Comparison of ENCODE assay signal across 11 mouse cellular contexts in genomic region chr17:33844196-33844595, GRCm38 (mm10). TPM values are rescaled to one million over a fixed set of nuclear protein-coding genes. Genes with fewer than 3 reads are reported as not detected.
DNase-seq lines count a peak whose midpoint lies in the region; ATAC-seq and TF ChIP-seq lines count a peak whose summit lies in the region.
"Had no signal": no experiment of that assay in that cellular context is flagged by ENCODE, and none has a peak within 500 bp of the region (broad histone marks: within the 10 kb centered on the region; RNA-seq: fewer than 3 reads in every experiment).

No protein-coding gene starts in this region.

- peaks cover 11% of the 10 kb centered on the region for H3K4me1 ChIP-seq in heart, embryonic 11.5 days (ENCODE audit: control insufficient read depth, insufficient read depth, low read length)
- H3K4me1 ChIP-seq in stomach, embryonic 14.5 days (ENCODE audit: control insufficient read depth, insufficient read depth, low read length) = peaks cover 4% of the 10 kb centered on the region; the same call in 1 of the 2 replicates
- H3K4me1 ChIP-seq in stomach, postnatal 0 days (replicated peaks; ENCODE audit: control insufficient read depth, insufficient read depth) = no peaks in the 10 kb centered on the region
- peaks cover 12% of the 10 kb centered on the region for H3K4me1 ChIP-seq in limb, embryonic 15.5 days

- ATAC-seq in heart, embryonic 11.5 days (replicated peaks; ENCODE audit: insufficient number of reproducible peaks, low FRiP score, low TSS enrichment) = no peak
- no peak for ATAC-seq in stomach, embryonic 14.5 days (ENCODE audit: insufficient number of reproducible peaks, insufficient read depth, low FRiP score, low read depth)
- no peak for ATAC-seq in stomach, postnatal 0 days (ENCODE audit: low FRiP score, low TSS enrichment)
- ATAC-seq in limb, embryonic 15.5 days (ENCODE audit: insufficient number of reproducible peaks, low FRiP score, low TSS enrichment, low read depth) = no peak

- no peak for DNase-seq in heart, postnatal 10 days
- DNase-seq in stomach, postnatal 0 days (ENCODE audit: low spot score) = no peak
- no peak for DNase-seq in embryo, embryonic 9.5 days (ENCODE audit: extremely low spot score)
- DNase-seq in gastrocnemius, postnatal 25 days = no peak
- DNase-seq in layer of hippocampus, adult 9-10 months (ENCODE audit: low spot score) = no peak
- DNase-seq: cerebellum, postnatal 36 days had no signal

- no peaks in the 10 kb centered on the region for H3K27me3 ChIP-seq in heart, embryonic 11.5 days (ENCODE audit: control insufficient read depth, insufficient read depth, low read length)
- no peaks in the 10 kb centered on the region for H3K27me3 ChIP-seq in stomach, embryonic 14.5 days (ENCODE audit: control insufficient read depth, insufficient read depth, low read length)
- no peaks in the 10 kb centered on the region for H3K27me3 ChIP-seq in stomach, postnatal 0 days (ENCODE audit: control insufficient read depth, insufficient read depth, low read length)
- H3K27me3 ChIP-seq in limb, embryonic 15.5 days = no peaks in the 10 kb centered on the region

- TF ChIP-seq CTCF in stomach, postnatal 0 days (IDR thresholded peaks at IDR 0.05; ENCODE audit: low read depth) = no peak

- WGBS in heart, embryonic 11.5 days (ENCODE audit: insufficient replicate concordance) = 79% methylated on average over 1 of the region's 1 CpGs
- WGBS in stomach, embryonic 14.5 days = 85% methylated on average over 1 of the region's 1 CpGs
- 67% methylated on average over 1 of the region's 1 CpGs for WGBS in stomach, postnatal 0 days
- 63% methylated on average over 1 of the region's 1 CpGs for WGBS in limb, embryonic 15.5 days

- no peak overlapping the region for H3K27ac ChIP-seq in heart, embryonic 11.5 days (ENCODE audit: low read depth, low read length)
- H3K27ac ChIP-seq in stomach, embryonic 14.5 days (ENCODE audit: low read length) = no peak overlapping the region
- no peak overlapping the region for H3K27ac ChIP-seq in stomach, postnatal 0 days (replicated peaks)
- H3K27ac ChIP-seq in limb, embryonic 15.5 days = no peak overlapping the region

- no peaks in the 10 kb centered on the region for H3K9me3 ChIP-seq in heart, embryonic 11.5 days (replicated peaks; ENCODE audit: control insufficient read depth, low read length)
- no peaks in the 10 kb centered on the region for H3K9me3 ChIP-seq in stomach, embryonic 14.5 days (ENCODE audit: control insufficient read depth, low read depth, low read length)
- no peaks in the 10 kb centered on the region for H3K9me3 ChIP-seq in stomach, postnatal 0 days (ENCODE audit: control insufficient read depth, low read length)
- no peaks in the 10 kb centered on the region for H3K9me3 ChIP-seq in limb, embryonic 15.5 days

- TF ChIP-seq EP300 in stomach, postnatal 0 days (optimal IDR thresholded peaks at IDR 0.05) = no peak

- H3K36me3 ChIP-seq in heart, embryonic 11.5 days (ENCODE audit: control insufficient read depth, insufficient read depth, low read length) = 0 out of 2 replicates have a peak, but pooled peaks cover 3% of the 10 kb centered on the region
- H3K36me3 ChIP-seq in stomach, embryonic 14.5 days (ENCODE audit: control insufficient read depth, insufficient read depth, low read length) = peaks cover 1% of the 10 kb centered on the region
- H3K36me3 ChIP-seq in stomach, postnatal 0 days (ENCODE audit: control insufficient read depth, insufficient read depth, low read length) = peaks cover 3% of the 10 kb centered on the region; the same call in 1 of the 2 replicates
- H3K36me3 ChIP-seq in limb, embryonic 15.5 days = peaks cover 25% of the 10 kb centered on the region

- H3K9ac ChIP-seq in heart, embryonic 11.5 days (ENCODE audit: low read depth, low read length) = 0 out of 2 replicates have a peak overlapping the region, but pooled peaks have one; percentile 17
- 0 out of 2 replicates have a peak overlapping the region, but pooled peaks have one; percentile 45 for H3K9ac ChIP-seq in stomach, embryonic 14.5 days (replicated peaks; ENCODE audit: low read depth, low read length)
- H3K9ac ChIP-seq in stomach, postnatal 0 days (ENCODE audit: low read length) = no peak overlapping the region
- H3K9ac ChIP-seq in limb, embryonic 15.5 days = peak overlapping the region; percentile 2; the same call in 1 of the 2 replicates

- peak overlapping the region; percentile 90; the same call in 1 of the 2 replicates for H3K4me2 ChIP-seq in heart, embryonic 11.5 days
- no peak overlapping the region for H3K4me2 ChIP-seq in stomach, embryonic 14.5 days (replicated peaks; ENCODE audit: low read depth, low read length)
- no peak overlapping the region for H3K4me2 ChIP-seq in stomach, postnatal 0 days (replicated peaks; ENCODE audit: low read depth)
- H3K4me2 ChIP-seq in limb, embryonic 15.5 days = no peak overlapping the region; the same call in 1 of the 2 replicates

- intact Hi-C loops in heart, postnatal 10 days (cut with DNase I) = no loop called here

- no peak overlapping the region for H3K4me3 ChIP-seq in heart, embryonic 11.5 days (ENCODE audit: low read depth, low read length)
- no peak overlapping the region for H3K4me3 ChIP-seq in stomach, embryonic 14.5 days (ENCODE audit: low read depth, low read length)
- H3K4me3 ChIP-seq in stomach, postnatal 0 days (ENCODE audit: low read depth, low read length) = no peak overlapping the region
- no peak overlapping the region for H3K4me3 ChIP-seq in limb, embryonic 15.5 days

RNA-seq across cellular contexts. Expression of gene Cd320, which starts 1.3 kb away (rescaled TPM):
- polyA plus RNA-seq in heart, embryonic 11.5 days (2014; fragmentation: Nextera tagmentation; extraction: Ambion mirVana) = 60.8 and 63.9 TPM in 2 replicates
- 10 to 100 TPM; 19.7 to 22.9 TPM for total RNA-seq in heart, postnatal 10 days (2021)
- polyA plus RNA-seq in stomach, embryonic 14.5 days (2014; fragmentation: Nextera tagmentation; extraction: Ambion mirVana) = 75.6 and 79.6 TPM in 2 replicates
- polyA plus RNA-seq in stomach, postnatal 0 days (2015; fragmentation: Nextera tagmentation; extraction: Ambion mirVana) = 32.7 and 38.2 TPM in 2 replicates
- polyA plus RNA-seq in limb, embryonic 15.5 days (2015; fragmentation: Nextera tagmentation; extraction: Ambion mirVana) = 53.1 and 54.8 TPM in 2 replicates
- 10 to 100 TPM; 15.6 to 20.7 TPM for total RNA-seq in gastrocnemius, postnatal 25 days (2021)

RNA-seq across cellular contexts. Expression of gene Ndufa7, which starts 19.8 kb away (rescaled TPM):
- polyA plus RNA-seq in heart, embryonic 11.5 days (2014; fragmentation: Nextera tagmentation; extraction: Ambion mirVana) = 457 and 481 TPM in 2 replicates
- total RNA-seq in heart, postnatal 10 days (2021) = 100 to 1,000 TPM; 499 to 513 TPM
- polyA plus RNA-seq in stomach, embryonic 14.5 days (2014; fragmentation: Nextera tagmentation; extraction: Ambion mirVana) = 471 and 592 TPM in 2 replicates
- polyA plus RNA-seq in stomach, postnatal 0 days (2015; fragmentation: Nextera tagmentation; extraction: Ambion mirVana) = 497 TPM in 2 replicates
- 404 and 428 TPM in 2 replicates for polyA plus RNA-seq in limb, embryonic 15.5 days (2015; fragmentation: Nextera tagmentation; extraction: Ambion mirVana)
- total RNA-seq in gastrocnemius, postnatal 25 days (2021) = 100 to 1,000 TPM; 326 to 339 TPM

RNA-seq across cellular contexts. Expression of gene Rps28, which starts 19.8 kb away (rescaled TPM):
- polyA plus RNA-seq in heart, embryonic 11.5 days (2014; fragmentation: Nextera tagmentation; extraction: Ambion mirVana) = 654 and 701 TPM in 2 replicates
- 1,000 to 10,000 TPM; 1,002 to 1,034 TPM for total RNA-seq in heart, postnatal 10 days (2021)
- 1,306 and 1,470 TPM in 2 replicates for polyA plus RNA-seq in stomach, embryonic 14.5 days (2014; fragmentation: Nextera tagmentation; extraction: Ambion mirVana)
- polyA plus RNA-seq in stomach, postnatal 0 days (2015; fragmentation: Nextera tagmentation; extraction: Ambion mirVana) = 1,008 and 1,055 TPM in 2 replicates
- 716 and 1,053 TPM in 2 replicates for polyA plus RNA-seq in limb, embryonic 15.5 days (2015; fragmentation: Nextera tagmentation; extraction: Ambion mirVana)
- total RNA-seq in gastrocnemius, postnatal 25 days (2021) = 100 to 1,000 TPM; 538 to 612 TPM

RNA-seq across cellular contexts. Expression of gene Gm7029, which starts 29.4 kb away (rescaled TPM):
- not detected in 2 replicates for polyA plus RNA-seq in heart, embryonic 11.5 days (2014; fragmentation: Nextera tagmentation; extraction: Ambion mirVana)
- total RNA-seq in heart, postnatal 10 days (2021) = not detected
- not detected in 2 replicates for polyA plus RNA-seq in stomach, embryonic 14.5 days (2014; fragmentation: Nextera tagmentation; extraction: Ambion mirVana)
- polyA plus RNA-seq in stomach, postnatal 0 days (2015; fragmentation: Nextera tagmentation; extraction: Ambion mirVana) = not detected in 2 replicates
- not detected in 2 replicates for polyA plus RNA-seq in limb, embryonic 15.5 days (2015; fragmentation: Nextera tagmentation; extraction: Ambion mirVana)
- total RNA-seq in gastrocnemius, postnatal 25 days (2021) = not detected
- total RNA-seq: left cerebral cortex, postnatal 10 days had no signal
- polyA plus RNA-seq: gonadal fat pad, adult 2 months had no signal

RNA-seq across cellular contexts. Expression of gene Kank3, which starts 33.9 kb away (rescaled TPM):
- 30.1 and 43.2 TPM in 2 replicates for polyA plus RNA-seq in heart, embryonic 11.5 days (2014; fragmentation: Nextera tagmentation; extraction: Ambion mirVana)
- 10 to 100 TPM; 78.7 to 84.2 TPM for total RNA-seq in heart, postnatal 10 days (2021)
- polyA plus RNA-seq in stomach, embryonic 14.5 days (2014; fragmentation: Nextera tagmentation; extraction: Ambion mirVana) = 32.5 and 33.5 TPM in 2 replicates
- 17.1 and 20.3 TPM in 2 replicates for polyA plus RNA-seq in stomach, postnatal 0 days (2015; fragmentation: Nextera tagmentation; extraction: Ambion mirVana)
- polyA plus RNA-seq in limb, embryonic 15.5 days (2015; fragmentation: Nextera tagmentation; extraction: Ambion mirVana) = 29.4 and 32.3 TPM in 2 replicates
- total RNA-seq in gastrocnemius, postnatal 25 days (2021) = 10 to 100 TPM; 18.5 to 20.7 TPM
